Mouse (Mus musculus): ENCODE measurements around the gene Clec2e. TPM values are rescaled to one million over a fixed set of nuclear protein-coding genes. Genes with fewer than 3 reads are reported as not detected.
"Not testable (repeated sequence)": the region's sequence is repeated elsewhere in the genome, so short reads cannot be mapped to it uniquely, and the experiment has no call there.

Gene Clec2e
- not detected in 2 replicates for polyA plus RNA-seq (2016; fragmentation: Nextera tagmentation; extraction: Ambion mirVana)

DNA sequence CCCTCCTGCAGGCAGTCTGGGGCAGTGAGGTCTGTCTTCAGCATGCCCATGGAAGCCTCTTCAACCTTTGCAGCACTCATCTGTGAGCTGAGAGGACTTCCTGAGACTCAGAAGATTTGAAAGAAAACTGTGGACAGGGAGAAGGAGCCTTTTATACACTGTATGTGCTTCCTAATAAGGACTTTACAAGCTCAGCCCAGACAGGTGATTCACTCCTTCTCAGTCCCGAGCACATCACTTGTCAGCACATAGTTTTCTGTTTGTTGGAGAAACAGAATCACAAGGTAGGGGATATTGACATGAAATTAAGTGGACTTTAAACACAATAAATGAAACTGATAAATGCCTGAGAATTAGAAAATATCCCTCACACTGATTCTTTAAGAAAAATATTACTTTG is at the start of gene Clec2e:
Clec2e (minus strand) TSS at position 120 of the 400 bp plus-strand sequence.
- WGBS = 83% methylated on average over 1 of the region's 1 CpGs
- H3K27me3 ChIP-seq (ENCODE audit: poor library complexity, severe bottlenecking); H3K36me3 ChIP-seq (replicated peaks); H3K4me1 ChIP-seq; H3K27ac ChIP-seq; H3K4me3 ChIP-seq; H3K9me3 ChIP-seq; DNase-seq (ENCODE audit: extremely low spot score, low spot score): not testable (repeated sequence)

DNA sequence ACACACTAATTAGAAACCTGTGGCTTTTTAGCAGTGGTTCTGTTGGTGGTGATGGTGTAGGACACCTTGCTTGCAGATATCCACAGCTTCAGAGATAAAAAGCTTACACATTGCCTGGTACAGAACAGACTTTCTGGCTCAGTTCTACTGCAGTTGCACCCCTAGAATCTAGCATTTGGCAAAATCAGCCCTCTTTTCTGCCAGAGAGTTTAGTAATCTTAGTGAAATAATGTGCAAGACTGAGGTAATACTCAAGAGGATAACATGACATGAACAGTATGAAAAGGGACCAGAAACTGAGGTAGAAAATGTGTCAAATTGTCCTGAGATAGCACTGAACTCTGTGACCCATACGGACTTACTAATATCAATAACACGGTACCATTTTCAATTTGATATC is 46.1 kb upstream of the Clec2e start:
- no peaks in the 10 kb centered on the region for H3K9me3 ChIP-seq
- H3K36me3 ChIP-seq (replicated peaks) = no peaks in the 10 kb centered on the region
- no peaks in the 10 kb centered on the region for H3K27me3 ChIP-seq (ENCODE audit: poor library complexity, severe bottlenecking)
- WGBS = 97% methylated on average over 2 of the region's 2 CpGs
- no peak overlapping the region for H3K4me3 ChIP-seq
- H3K27ac ChIP-seq = no peak overlapping the region
- no peak for DNase-seq (ENCODE audit: extremely low spot score, low spot score)
- no peaks in the 10 kb centered on the region for H3K4me1 ChIP-seq

DNA sequence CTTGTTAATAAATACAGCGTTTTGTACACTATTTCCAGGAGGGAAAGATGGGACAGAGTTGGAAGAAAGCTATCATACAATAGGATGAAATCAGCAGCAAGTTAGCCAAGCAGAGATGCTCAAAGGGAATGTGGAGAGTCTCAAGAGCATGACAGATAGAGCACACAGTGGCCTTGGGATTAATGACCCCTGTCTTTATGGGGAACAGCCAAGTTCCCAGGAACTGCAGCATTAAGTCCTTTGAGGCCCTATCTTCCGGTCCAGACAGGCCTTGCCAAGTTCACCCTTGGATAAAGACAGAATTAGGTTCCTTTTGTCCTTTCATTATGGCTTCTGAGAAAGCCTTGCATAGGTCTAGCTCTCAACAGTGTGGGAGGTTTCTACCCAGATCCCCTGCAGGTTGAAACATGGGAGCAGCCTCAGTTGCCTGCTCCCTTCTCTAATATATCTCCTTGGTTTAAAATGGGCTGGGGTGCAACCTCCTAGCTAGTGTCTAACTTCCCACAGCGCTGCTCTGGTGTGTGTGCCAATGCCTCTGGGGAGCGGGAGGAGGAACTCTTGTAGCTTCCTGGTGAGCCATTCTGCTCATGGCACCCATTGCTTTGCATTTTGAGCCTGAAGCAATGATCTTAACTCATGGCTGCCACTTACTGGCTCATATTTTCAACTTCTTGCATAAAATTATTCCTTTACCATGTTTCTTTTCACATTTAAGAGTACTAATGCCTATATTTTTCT is 32.1 kb upstream of the Clec2e start:
- 87% methylated on average over 4 of the region's 4 CpGs for WGBS
- DNase-seq (ENCODE audit: extremely low spot score, low spot score) = no peak
- no peak overlapping the region for H3K4me3 ChIP-seq

DNA sequence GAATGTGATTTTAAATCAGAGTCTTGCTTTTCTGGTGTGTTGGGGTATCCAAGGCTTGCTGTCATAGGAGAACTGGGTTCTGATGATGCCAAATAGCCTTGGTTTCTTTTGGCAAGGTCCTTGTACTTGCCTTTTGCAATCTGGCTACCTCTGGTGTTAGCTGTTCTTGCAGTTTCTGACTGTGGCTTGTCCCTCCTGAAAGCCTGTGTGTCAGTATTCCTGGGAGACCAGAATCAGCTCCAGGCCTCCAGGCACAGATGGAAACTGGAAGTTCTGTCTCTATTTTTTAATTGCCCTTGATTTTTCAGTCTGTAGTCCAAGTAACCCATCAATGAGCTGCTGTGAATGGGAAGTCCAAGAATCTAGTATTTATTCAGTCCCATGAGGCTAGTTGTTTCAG is 26.1 kb upstream of the Clec2e start:
- Histone ChIP-seq H3K27ac (no peak overlapping the region), H3K27me3 (ENCODE audit: poor library complexity, severe bottlenecking) (no peaks in the 10 kb centered on the region), H3K36me3 (replicated peaks) (no peaks in the 10 kb centered on the region), H3K9me3 (peaks cover 5% of the 10 kb centered on the region; the same call in 1 of the 2 replicates), H3K4me3 (no peak overlapping the region), H3K4me1 (no peaks in the 10 kb centered on the region)
- no peak for DNase-seq (ENCODE audit: extremely low spot score, low spot score)

More for the DNA sequence above, 32.1 kb upstream of the Clec2e start:
- Histone ChIP-seq H3K4me1 (no peaks in the 10 kb centered on the region), H3K27me3 (ENCODE audit: poor library complexity, severe bottlenecking) (no peaks in the 10 kb centered on the region), H3K36me3 (replicated peaks) (no peaks in the 10 kb centered on the region), H3K9me3 (no peaks in the 10 kb centered on the region), H3K27ac (no peak overlapping the region)

GRCm38 (mm10) chr6:129124531-129124930 is 23.8 kb upstream of the Clec2e start:
- not testable (repeated sequence) for H3K9me3 ChIP-seq; H3K4me1 ChIP-seq; H3K27ac ChIP-seq; DNase-seq (ENCODE audit: extremely low spot score, low spot score); H3K27me3 ChIP-seq (ENCODE audit: poor library complexity, severe bottlenecking); H3K4me3 ChIP-seq; H3K36me3 ChIP-seq (replicated peaks)

GRCm38 (mm10) chr6:129116223-129116622 is 15.5 kb upstream of the Clec2e start:
- no peaks in the 10 kb centered on the region for H3K9me3 ChIP-seq
- 95% methylated on average over 3 of the region's 3 CpGs for WGBS
- no peak overlapping the region for H3K4me3 ChIP-seq
- no peaks in the 10 kb centered on the region for H3K4me1 ChIP-seq
- no peaks in the 10 kb centered on the region for H3K27me3 ChIP-seq (ENCODE audit: poor library complexity, severe bottlenecking)
- DNase-seq (ENCODE audit: extremely low spot score, low spot score) = no peak
- no peak overlapping the region for H3K27ac ChIP-seq
- no peaks in the 10 kb centered on the region for H3K36me3 ChIP-seq (replicated peaks)

- WGBS = 84% methylated on average over 3 of the region's 3 CpGs
- DNase-seq (ENCODE audit: extremely low spot score, low spot score); H3K27me3 ChIP-seq (ENCODE audit: poor library complexity, severe bottlenecking); H3K4me3 ChIP-seq; H3K4me1 ChIP-seq; H3K9me3 ChIP-seq; H3K27ac ChIP-seq; H3K36me3 ChIP-seq (replicated peaks): not testable (repeated sequence)
Measured at GRCm38 (mm10) chr6:129114237-129114636, 13.5 kb upstream of the Clec2e start.

DNA sequence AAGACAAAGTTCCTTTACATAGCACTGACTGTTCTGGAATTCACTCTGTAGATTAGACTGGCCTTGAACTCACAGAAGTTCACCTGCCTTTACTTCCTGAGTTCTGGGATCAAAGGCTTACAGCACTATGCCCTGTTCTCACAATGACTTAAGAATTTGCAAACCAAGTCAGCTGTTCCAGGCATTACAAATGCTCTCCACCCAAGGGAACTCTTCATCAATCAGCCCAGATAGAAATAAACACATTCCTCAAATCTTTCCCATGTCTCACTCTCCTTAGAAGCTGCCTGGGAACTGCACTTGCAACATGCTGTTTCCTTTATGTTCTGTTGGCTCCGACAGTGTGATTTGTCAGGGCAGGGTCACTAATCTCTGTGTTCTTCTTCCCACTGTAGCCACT is 13.1 kb upstream of the Clec2e start:
- DNase-seq (ENCODE audit: extremely low spot score, low spot score) = no peak
- H3K4me1 ChIP-seq = no peaks in the 10 kb centered on the region
- no peak overlapping the region for H3K27ac ChIP-seq
- no peaks in the 10 kb centered on the region for H3K27me3 ChIP-seq (ENCODE audit: poor library complexity, severe bottlenecking)
- no peaks in the 10 kb centered on the region for H3K36me3 ChIP-seq (replicated peaks)
- no peaks in the 10 kb centered on the region for H3K9me3 ChIP-seq
- WGBS = 65% methylated on average over 1 of the region's 1 CpGs
- H3K4me3 ChIP-seq = no peak overlapping the region

DNA sequence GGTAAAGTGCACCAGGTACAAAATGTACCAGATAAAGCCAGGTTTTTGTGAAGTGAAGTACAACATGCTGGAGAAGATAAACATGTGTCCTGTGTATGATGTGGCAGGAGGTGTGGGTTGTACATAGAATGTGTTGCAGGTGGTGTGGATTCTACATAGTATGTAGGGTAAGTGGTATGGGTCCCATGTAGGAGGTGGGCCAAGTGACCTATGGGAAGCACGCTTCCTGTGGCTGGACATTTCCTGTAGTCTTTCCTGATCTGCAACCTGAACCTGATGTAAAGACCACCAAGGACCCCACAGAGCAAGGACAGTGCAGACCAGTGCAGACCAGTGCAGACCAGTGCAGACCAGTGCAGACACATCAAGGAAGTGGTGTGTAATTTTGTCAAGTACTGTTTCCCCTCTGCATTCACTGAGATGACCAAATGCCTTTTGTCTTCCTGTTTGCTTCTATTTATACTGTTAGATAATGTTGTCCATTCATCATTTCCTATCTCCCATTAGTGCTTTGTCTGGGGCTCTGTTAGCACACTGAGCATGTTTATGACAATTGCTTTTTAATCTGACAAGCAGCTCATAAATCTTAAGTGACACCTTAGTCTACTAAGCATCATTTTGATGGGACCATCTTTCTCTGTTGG is 12.4 kb upstream of the Clec2e start:
- 81% methylated on average over 1 of the region's 1 CpGs for WGBS
- Histone ChIP-seq H3K36me3 (replicated peaks) (no peaks in the 10 kb centered on the region), H3K4me1 (no peaks in the 10 kb centered on the region), H3K27me3 (ENCODE audit: poor library complexity, severe bottlenecking) (no peaks in the 10 kb centered on the region), H3K27ac (no peak overlapping the region), H3K4me3 (no peak overlapping the region), H3K9me3 (no peaks in the 10 kb centered on the region)
- no peak for DNase-seq (ENCODE audit: extremely low spot score, low spot score)

GRCm38 (mm10) chr6:129112526-129112925 is 11.8 kb upstream of the Clec2e start:
- no peak overlapping the region for H3K27ac ChIP-seq
- H3K4me1 ChIP-seq = no peaks in the 10 kb centered on the region
- H3K36me3 ChIP-seq (replicated peaks) = no peaks in the 10 kb centered on the region
- DNase-seq (ENCODE audit: extremely low spot score, low spot score) = no peak
- WGBS = 81% methylated on average over 1 of the region's 1 CpGs
- H3K9me3 ChIP-seq = no peaks in the 10 kb centered on the region
- H3K27me3 ChIP-seq (ENCODE audit: poor library complexity, severe bottlenecking) = no peaks in the 10 kb centered on the region
- H3K4me3 ChIP-seq = no peak overlapping the region

- no peak for DNase-seq (ENCODE audit: extremely low spot score, low spot score)
- Histone ChIP-seq H3K9me3 (no peaks in the 10 kb centered on the region), H3K4me1 (no peaks in the 10 kb centered on the region), H3K4me3 (no peak overlapping the region), H3K36me3 (replicated peaks) (no peaks in the 10 kb centered on the region), H3K27ac (no peak overlapping the region), H3K27me3 (ENCODE audit: poor library complexity, severe bottlenecking) (no peaks in the 10 kb centered on the region)
Measured at GRCm38 (mm10) chr6:129107916-129108315, 7.2 kb upstream of the Clec2e start.

- no peaks in the 10 kb centered on the region for H3K36me3 ChIP-seq (replicated peaks)
- H3K4me3 ChIP-seq = no peak overlapping the region
- WGBS = 90% methylated on average over 4 of the region's 4 CpGs
- H3K27ac ChIP-seq = no peak overlapping the region
- H3K4me1 ChIP-seq = no peaks in the 10 kb centered on the region
- no peak for DNase-seq (ENCODE audit: extremely low spot score, low spot score)
- H3K9me3 ChIP-seq = no peaks in the 10 kb centered on the region
- H3K27me3 ChIP-seq (ENCODE audit: poor library complexity, severe bottlenecking) = no peaks in the 10 kb centered on the region
Measured at GRCm38 (mm10) chr6:129102858-129103555, 2.3 kb upstream of the Clec2e start.

DNA sequence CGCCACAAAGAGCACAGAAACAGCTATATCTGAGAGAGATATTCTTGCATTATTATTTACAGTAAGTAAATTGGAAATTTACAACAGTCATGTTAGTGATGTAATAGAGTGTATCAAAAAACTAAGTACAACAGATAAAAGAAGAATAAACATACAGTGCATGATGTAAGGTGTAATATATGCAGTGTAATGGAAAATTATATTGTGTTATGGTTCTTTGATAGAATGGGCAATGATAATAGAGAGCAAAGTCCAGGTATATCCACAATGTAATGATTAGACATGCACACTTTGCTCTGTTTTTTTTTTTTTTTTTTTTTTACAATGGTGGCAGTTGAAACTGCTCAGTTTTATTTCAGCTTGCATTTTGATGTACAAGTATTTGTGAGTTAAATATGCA is 891 bp upstream of the Clec2e start:
- no peaks in the 10 kb centered on the region for H3K9me3 ChIP-seq
- DNase-seq (ENCODE audit: extremely low spot score, low spot score) = no peak
- no peak overlapping the region for H3K27ac ChIP-seq
- no peaks in the 10 kb centered on the region for H3K4me1 ChIP-seq
- H3K27me3 ChIP-seq (ENCODE audit: poor library complexity, severe bottlenecking) = no peaks in the 10 kb centered on the region
- no peaks in the 10 kb centered on the region for H3K36me3 ChIP-seq (replicated peaks)
- 82% methylated on average over 1 of the region's 1 CpGs for WGBS
- H3K4me3 ChIP-seq = no peak overlapping the region

All from forebrain, embryonic 10.5 days (tissue).